Comparison of ENCODE assay signal across 20 mouse cellular contexts in genomic region chr8:107430821-107431220, GRCm38 (mm10).
"Had no signal": no experiment of that assay in that cellular context is flagged by ENCODE, and none has a peak within 500 bp of the region (broad histone marks: within the 10 kb centered on the region; RNA-seq: fewer than 3 reads in every experiment).

No protein-coding gene starts in this region.

- H3K27ac ChIP-seq: hindbrain, embryonic 15.5 days; intestine, embryonic 15.5 days; kidney, postnatal 0 days; limb, embryonic 12.5 days; limb, embryonic 15.5 days; liver, embryonic 14.5 days; lung, embryonic 15.5 days; macrophage; midbrain, embryonic 12.5 days; midbrain, embryonic 15.5 days; neural tube, embryonic 12.5 days; neural tube, embryonic 15.5 days; stomach, embryonic 15.5 days had no signal

- H3K9ac ChIP-seq: hindbrain, embryonic 15.5 days; intestine, embryonic 15.5 days; limb, embryonic 12.5 days; limb, embryonic 15.5 days; liver, embryonic 14.5 days; lung, embryonic 15.5 days; midbrain, embryonic 12.5 days; midbrain, embryonic 15.5 days; neural tube, embryonic 12.5 days; neural tube, embryonic 15.5 days; stomach, embryonic 15.5 days had no signal

- H3K27me3 ChIP-seq: hindbrain, embryonic 15.5 days; intestine, embryonic 15.5 days; limb, embryonic 12.5 days; limb, embryonic 15.5 days; lung, embryonic 15.5 days; midbrain, embryonic 15.5 days; neural tube, embryonic 15.5 days; stomach, embryonic 15.5 days had no signal

- DNase-seq: left cerebral cortex, postnatal 4 days; lung, adult 18-20 months; lung, postnatal 10 days; retina, postnatal 1 day; right cerebral cortex, postnatal 25 days; spleen, adult 18-20 months; thymus, postnatal 25 days had no signal

- ATAC-seq: intestine, embryonic 15.5 days; midbrain, embryonic 15.5 days had no signal

- H3K36me3 ChIP-seq: hindbrain, embryonic 15.5 days; intestine, embryonic 15.5 days; limb, embryonic 12.5 days; limb, embryonic 15.5 days; lung, embryonic 15.5 days; midbrain, embryonic 12.5 days; midbrain, embryonic 15.5 days; neural tube, embryonic 12.5 days; neural tube, embryonic 15.5 days; stomach, embryonic 15.5 days had no signal

- H3K9me3 ChIP-seq: hindbrain, embryonic 15.5 days; intestine, embryonic 15.5 days; limb, embryonic 12.5 days; limb, embryonic 15.5 days; lung, embryonic 15.5 days; midbrain, embryonic 12.5 days; midbrain, embryonic 15.5 days; neural tube, embryonic 12.5 days; neural tube, embryonic 15.5 days; stomach, embryonic 15.5 days had no signal

- H3K4me3 ChIP-seq: hindbrain, embryonic 15.5 days; intestine, embryonic 15.5 days; limb, embryonic 12.5 days; limb, embryonic 15.5 days; lung, embryonic 15.5 days; midbrain, embryonic 12.5 days; midbrain, embryonic 15.5 days; neural tube, embryonic 12.5 days; neural tube, embryonic 15.5 days; stomach, embryonic 15.5 days had no signal

- H3K4me1 ChIP-seq: stomach, embryonic 15.5 days had no signal

- H3K4me2 ChIP-seq: hindbrain, embryonic 15.5 days; intestine, embryonic 15.5 days; limb, embryonic 12.5 days; limb, embryonic 15.5 days; lung, embryonic 15.5 days; midbrain, embryonic 12.5 days; midbrain, embryonic 15.5 days; neural tube, embryonic 12.5 days; neural tube, embryonic 15.5 days; stomach, embryonic 15.5 days had no signal
